Mouse (Mus musculus) cerebellum, adult 2 months (tissue): ENCODE results near the gene Gm49416.

Experiments used
- CTCF ChIP-seq: fragments of 200-500 bp; IDR thresholded peaks from 2 replicates; pipeline ENCODE4 v1.5.1; 2011; ENCODE audit warnings: low read depth, mild to moderate bottlenecking, control low read depth, low read length, moderate library complexity, borderline replicate concordance; ENCODE audit not compliant: insufficient read depth
- POLR2A ChIP-seq: fragments of 200-500 bp; IDR thresholded peaks from 2 replicates; pipeline ENCODE4 v1.6.1; 2011; ENCODE audit warnings: low read length, control low read depth, borderline replicate concordance; ENCODE audit not compliant: insufficient read depth

GRCm38 (mm10) chr19:8895397-8895960, 6.8 kb downstream of the Gm49416 start:
- TF ChIP-seq POLR2A, result no peak
- no peak for TF ChIP-seq CTCF
